Mouse (Mus musculus): ENCODE measurements around the gene Kcnd2.

DNA sequence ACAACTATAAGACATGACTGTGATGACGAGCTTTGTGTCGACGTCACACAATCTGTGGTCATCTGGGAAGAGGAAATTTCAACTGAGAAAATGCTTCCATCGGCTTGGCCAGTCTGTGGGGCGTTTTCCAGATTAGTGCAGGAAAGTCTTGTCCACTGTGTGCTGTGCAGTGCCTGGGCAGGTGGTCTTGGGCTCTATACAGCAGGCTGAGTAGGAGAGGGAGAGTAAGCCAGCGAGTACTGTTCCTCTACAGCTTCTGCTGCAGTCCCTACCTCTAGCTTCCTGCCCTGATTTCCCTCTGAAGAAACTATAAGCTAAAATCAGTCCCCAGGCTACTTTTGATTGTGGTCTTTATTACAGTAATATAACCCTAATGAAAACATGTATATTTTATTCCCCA is 448.8 kb downstream of the Kcnd2 start:
- TF ChIP-seq CTCF (IDR thresholded peaks at IDR 0.05; ENCODE audit: borderline replicate concordance, insufficient read depth, low read depth, low read length) (no peak), POLR2A (IDR thresholded peaks at IDR 0.05; ENCODE audit: borderline replicate concordance, insufficient read depth, low read length) (no peak)

All from cerebellum, adult 2 months (tissue).